Mouse (Mus musculus): ENCODE results near the gene Prx.
A peak's percentile ranks its signal among the peaks of the same experiment; 100 is the strongest.

Prx gene

DNA sequence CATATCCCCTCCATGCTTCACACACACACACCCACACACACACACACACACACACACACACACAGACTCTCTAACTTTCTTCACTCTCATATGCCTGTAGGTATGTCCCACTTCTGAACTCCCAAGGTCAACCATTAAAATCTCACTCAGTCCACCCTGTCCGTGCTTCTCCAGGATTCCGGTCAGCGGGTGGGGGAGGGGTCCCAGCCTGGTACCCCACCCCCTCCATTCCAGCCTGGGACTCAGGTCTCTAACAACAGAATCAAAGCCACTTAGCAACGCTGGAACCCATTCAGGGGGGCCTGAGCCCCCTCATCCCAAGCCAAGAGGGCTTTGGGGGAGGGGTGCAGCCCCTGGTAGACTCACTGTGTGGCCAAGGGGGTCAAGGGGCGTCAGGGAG is 23.8 kb downstream of the Prx start, which contains the start of gene Hipk4:
TSS of gene Hipk4 (plus strand) at position 301 of the 400 bp plus-strand sequence.
- peak in 1 of 2 experiments; percentile 7 for DNase-seq (ENCODE audit: low spot score in 2 of 2)

- no peak for DNase-seq (ENCODE audit: low spot score in 2 of 2)
These were observed 24.7 kb downstream of the Prx start for GRCm38 (mm10) chr7:27523805-27524204.

- DNase-seq (ENCODE audit: low spot score in 2 of 2): peak in 1 of 2 experiments; percentile 76
These were observed 27.1 kb downstream of the Prx start for GRCm38 (mm10) chr7:27526039-27526827.

DNA sequence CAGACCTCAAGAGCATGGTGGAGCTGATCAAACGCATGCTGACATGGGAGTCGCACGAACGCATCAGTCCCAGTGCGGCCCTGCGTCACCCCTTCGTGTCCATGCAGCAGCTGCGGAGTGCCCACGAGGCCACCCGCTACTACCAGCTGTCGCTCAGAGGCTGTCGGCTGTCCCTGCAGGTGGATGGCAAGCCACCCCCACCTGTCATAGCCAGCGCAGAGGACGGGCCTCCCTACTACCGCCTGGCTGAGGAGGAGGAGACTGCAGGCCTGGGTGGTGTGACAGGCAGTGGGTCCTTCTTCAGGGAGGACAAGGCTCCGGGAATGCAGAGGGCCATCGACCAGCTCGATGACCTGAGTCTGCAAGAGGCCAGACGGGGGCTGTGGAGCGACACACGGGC is 29.9 kb downstream of the Prx start:
- no peak for DNase-seq (ENCODE audit: low spot score in 2 of 2)

DNA sequence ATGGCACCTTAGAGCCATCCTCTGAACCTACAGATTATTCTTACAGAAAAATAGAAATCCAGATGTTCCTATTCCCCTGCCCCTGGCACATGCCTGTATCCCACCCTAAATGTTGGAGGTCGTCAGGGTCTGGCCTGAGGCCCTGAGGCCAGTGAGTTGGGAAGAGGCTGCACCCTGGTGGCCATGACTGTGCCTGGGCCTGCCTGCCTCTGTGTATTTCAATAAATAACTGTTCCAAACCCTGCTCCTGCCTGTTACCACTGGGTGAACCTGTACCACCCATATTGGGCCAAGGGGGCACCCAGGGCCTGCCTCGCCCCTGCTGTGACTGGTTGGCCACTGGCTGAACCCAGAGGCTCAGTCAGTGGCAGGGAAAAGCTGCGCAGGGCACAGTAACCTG is 31.8 kb downstream of the Prx start:
- DNase-seq (ENCODE audit: low spot score in 2 of 2): no peak

- no peak for DNase-seq (ENCODE audit: low spot score in 2 of 2)
These were observed 32.6 kb downstream of the Prx start for GRCm38 (mm10) chr7:27531707-27532106.

- DNase-seq (ENCODE audit: low spot score in 2 of 2): no peak
These were observed 33.4 kb downstream of the Prx start for GRCm38 (mm10) chr7:27532480-27533050.

- DNase-seq (ENCODE audit: low spot score in 2 of 2): no peak
These were observed 36.3 kb downstream of the Prx start for GRCm38 (mm10) chr7:27535386-27535785.

GRCm38 (mm10) chr7:27536618-27537017 is 37.5 kb downstream of the Prx start:
- DNase-seq (ENCODE audit: low spot score in 2 of 2): no peak

DNA sequence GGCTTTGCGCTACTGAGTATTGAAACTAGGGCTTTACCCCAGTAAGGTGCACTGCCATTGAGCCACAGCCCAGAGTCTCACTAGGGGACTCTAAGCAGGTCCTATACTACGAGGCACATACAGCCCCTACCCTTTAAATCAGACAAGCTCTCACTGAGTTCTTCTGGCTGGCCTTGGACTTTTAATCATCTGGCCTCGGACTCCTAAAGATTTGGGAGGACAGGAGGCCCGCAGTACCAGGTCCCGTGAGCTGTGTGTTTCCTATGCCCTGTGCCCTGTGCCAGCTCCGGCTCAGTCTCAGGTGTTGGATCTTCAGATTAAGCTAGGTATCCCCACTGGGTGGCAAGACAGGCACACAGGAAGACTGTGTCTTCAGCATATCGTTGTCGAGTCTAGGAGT is 38.9 kb downstream of the Prx start:
- DNase-seq (ENCODE audit: low spot score in 2 of 2): no peak

GRCm38 (mm10) chr7:27538797-27539196 is 39.7 kb downstream of the Prx start:
- no peak for DNase-seq (ENCODE audit: low spot score in 2 of 2)

- DNase-seq (ENCODE audit: low spot score in 2 of 2): no peak
These were observed 41.4 kb downstream of the Prx start for GRCm38 (mm10) chr7:27540521-27540920.

DNA sequence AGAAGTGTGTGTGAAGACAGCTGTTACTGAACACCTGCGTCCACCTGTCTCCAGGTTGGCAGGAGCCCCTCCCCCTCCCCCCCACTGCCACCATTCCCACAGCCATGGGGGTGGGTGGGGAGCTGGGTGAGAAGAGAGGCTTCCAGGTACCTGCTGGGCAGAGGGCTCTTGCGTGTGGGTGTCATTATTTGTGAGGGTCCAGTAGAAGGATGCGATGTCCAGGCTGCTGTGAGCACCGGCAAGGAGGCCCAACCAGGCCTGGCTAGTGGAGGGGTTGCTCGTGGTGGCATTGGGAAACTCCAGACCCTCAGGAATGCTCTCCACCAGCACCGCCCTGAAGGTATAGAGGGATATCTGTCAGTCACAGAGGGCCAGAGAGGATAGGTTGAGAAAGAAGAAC is 41.8 kb downstream of the Prx start:
- DNase-seq (ENCODE audit: low spot score in 2 of 2): no peak

DNA sequence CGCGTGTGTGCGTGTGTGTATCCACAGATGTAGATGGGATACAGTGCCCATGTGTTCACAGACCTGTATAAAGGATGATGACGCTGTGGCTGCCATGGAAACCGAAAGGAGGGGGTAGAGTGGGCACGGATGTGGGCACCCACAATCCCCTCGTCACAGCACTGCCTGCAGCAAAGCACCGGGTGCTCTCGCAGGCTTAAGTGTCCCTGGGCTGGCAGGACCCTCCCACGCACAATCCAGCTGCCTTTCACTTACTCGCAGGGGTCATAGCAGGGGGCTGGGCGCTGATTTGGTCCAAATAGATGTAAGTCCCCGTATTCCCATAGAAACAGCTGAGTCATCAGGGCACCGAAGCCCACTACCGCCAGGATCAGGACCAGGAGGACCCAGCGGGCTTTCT is 42.3 kb downstream of the Prx start:
- DNase-seq (ENCODE audit: low spot score in 2 of 2): peak; percentile 83 to 90

DNA sequence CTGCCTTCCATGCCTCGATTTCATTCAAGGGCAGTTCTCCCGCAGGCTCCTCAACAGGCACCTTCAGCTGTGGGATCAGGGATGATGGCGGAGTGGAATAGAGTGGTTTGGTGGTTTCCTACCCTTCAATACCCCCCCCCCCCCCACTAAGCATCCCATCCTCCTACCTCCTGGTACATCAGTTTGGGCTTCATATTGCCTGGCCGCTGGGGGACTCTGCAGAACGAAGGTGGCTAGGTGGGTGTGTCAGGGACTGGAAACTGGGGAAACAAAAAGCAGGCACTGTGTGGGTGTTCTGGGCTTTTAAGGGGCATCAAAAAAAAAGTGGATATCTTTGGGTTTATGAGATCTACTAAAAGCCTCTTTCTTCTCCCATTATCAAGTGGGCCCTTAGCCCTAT is 42.8 kb downstream of the Prx start:
- no peak for DNase-seq (ENCODE audit: low spot score in 2 of 2)

DNA sequence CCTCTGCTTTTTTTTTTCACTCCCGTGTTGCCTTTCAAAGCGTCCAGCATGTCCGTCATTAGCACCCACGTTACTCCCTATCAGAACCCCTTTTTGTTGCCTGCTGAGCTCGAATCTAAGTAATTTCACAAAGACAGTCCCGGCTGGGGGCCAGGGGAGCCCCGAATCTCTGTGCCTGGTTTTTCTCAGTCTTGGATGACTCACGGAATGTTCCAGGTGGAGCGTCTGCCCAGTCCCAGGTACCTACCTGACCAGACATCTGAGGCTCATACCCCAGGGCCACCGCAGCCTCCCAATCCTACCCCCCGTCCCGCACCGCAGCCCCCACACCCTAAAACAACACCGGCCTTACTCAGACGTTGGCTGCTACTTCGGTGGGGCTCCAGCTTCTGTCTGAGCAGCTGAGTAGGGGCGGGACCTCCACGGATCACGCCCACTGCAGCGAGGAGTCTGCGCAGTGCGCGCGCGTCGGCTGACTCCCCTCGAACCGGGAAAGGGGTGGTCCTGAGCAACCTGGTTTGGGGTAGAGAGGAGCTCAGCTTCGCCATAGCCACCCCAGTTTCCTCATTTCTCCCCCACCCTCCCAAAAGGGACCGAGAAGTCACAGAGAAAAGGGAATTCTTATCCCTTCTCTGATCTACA is 43.4 kb downstream of the Prx start:
- peak; percentile 89 for DNase-seq (ENCODE audit: low spot score in 2 of 2)

GRCm38 (mm10) chr7:27543065-27543464 is 43.9 kb downstream of the Prx start:
- no peak for DNase-seq (ENCODE audit: low spot score in 2 of 2)

DNA sequence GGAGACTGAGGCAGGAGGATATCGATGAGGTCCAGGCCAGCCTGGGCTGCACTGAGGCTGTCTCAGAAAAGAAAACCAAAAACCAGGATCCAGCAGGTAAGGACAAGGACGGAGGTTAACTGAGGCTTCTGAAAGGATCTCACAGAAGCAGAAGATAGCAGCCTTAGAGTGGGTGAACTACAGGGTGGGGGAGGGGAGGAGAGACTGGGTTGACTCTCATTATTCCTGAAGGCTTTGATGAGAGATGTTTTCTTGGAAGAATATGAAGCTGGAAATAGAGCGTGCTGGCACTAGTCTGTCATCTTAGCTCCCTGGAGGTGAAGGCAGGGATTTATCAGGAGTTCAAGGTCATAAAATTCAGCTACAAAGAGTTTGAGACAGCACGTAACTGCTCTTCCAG is 44.7 kb downstream of the Prx start:
- no peak for DNase-seq (ENCODE audit: low spot score in 2 of 2)

- no peak for DNase-seq (ENCODE audit: low spot score in 2 of 2)
These were observed 45.7 kb downstream of the Prx start for GRCm38 (mm10) chr7:27544675-27545370.

DNA sequence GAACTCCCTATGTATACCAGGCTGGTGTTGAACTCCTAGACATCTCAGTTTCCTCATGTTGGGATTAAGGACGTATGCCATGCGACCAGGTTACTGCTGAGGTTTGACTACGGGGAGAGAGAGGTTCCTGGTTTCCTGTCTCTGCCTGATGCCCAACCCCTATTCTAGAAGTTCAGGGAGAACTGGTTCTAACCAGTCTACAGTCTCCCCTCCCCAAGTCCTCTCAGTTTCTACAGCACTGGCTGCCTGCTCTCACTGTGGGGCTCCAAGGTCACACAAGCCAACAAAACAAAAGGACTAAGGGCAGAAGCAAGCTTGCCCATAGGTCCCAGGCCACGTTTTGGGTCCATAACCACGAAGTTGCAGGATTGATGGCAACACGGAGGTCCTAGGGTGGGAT is 50.5 kb downstream of the Prx start:
- DNase-seq (ENCODE audit: low spot score in 2 of 2): no peak

GRCm38 (mm10) chr7:27552070-27552469 is 52.9 kb downstream of the Prx start:
- DNase-seq (ENCODE audit: low spot score in 2 of 2): no peak

DNA sequence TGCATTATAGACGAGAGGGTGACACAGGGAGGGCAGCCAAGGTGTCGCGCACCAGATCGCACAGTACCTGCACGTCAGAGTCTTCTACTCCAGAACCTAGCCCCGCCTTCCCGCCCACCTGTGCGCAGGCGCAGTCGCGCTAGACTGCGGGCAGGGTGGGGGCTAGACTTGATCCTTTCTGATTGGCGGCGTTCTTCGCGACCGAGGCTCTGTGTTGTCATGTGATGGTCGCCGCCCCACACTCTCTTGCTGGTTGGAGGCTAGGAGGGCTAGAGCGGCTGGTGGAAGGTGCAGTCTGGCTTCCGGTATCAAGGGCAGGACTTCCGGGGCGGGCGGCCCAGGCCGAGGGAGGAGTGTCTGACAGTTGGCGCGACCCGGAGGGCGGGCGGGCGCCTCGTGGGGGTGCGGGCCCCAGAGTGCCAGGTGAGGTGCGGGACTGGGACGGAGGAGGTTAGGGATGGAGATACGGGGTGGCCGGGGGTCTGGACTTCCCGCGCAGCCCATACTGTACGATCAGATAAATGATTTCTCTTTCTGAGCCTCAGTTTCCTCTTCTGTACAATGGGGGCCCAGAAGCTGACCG is 53.9 kb downstream of the Prx start, which contains the start of the genes Pld3 and 2310022A10Rik:
TSS of gene Pld3 (minus strand) at position 288 of the 583 bp plus-strand sequence.
TSS of gene 2310022A10Rik (plus strand) at position 303 of the 583 bp plus-strand sequence.
- DNase-seq (ENCODE audit: low spot score in 2 of 2): peak; percentile 96 to 98
